Mouse (Mus musculus) lung, adult 10 weeks (tissue): ENCODE results near the gene Coq10b. TPM values are rescaled to one million over a fixed set of nuclear protein-coding genes. Genes with fewer than 3 reads are reported as not detected.

Source experiments
- polyA plus RNA-seq: library from polyadenylated mRNA; stranded (reverse); fragments of 350-450 nt; fragmentation: Illumina TruSeq; extraction: RNeasy Lipid Tissue Mini Kit (QIAGEN cat#74804); gene quantifications from one replicate; pipeline ENCODE4 v1.2.3, GENCODE M21; 2014; ENCODE audit warnings: low read depth, low replicate concordance; ENCODE audit not compliant: insufficient read depth

Coq10b gene
- 37.8 TPM for polyA plus RNA-seq

GRCm38 (mm10) chr1:55052355-55052953 lies at the start of gene Coq10b:
Gene Coq10b, plus strand, starts transcription at chr1:55052770.

GRCm38 (mm10) chr1:55027253-55027801 lies 25.2 kb upstream of the Coq10b start, which contains the start of gene Sf3b1:
Gene Sf3b1, minus strand, starts transcription at chr1:55027481.

GRCm38 (mm10) chr1:55087932-55088610 lies 35.5 kb downstream of the Coq10b start, which contains the start of the genes Hspe1 and Hspd1:
Gene Hspe1, plus strand, starts transcription at chr1:55088132.
Gene Hspd1, minus strand, starts transcription at chr1:55088243.

Other genes with a start within 250 kb of the Coq10b start
- 31.1 TPM for gene Ankrd44, start 126.4 kb upstream of the Coq10b start, polyA plus RNA-seq
- gene Sf3b1, start 25.3 kb upstream of the Coq10b start, polyA plus RNA-seq: 55.3 TPM
- gene Hspe1, start 35.4 kb downstream of the Coq10b start, polyA plus RNA-seq: 181 TPM
- gene Hspd1, start 35.5 kb downstream of the Coq10b start, polyA plus RNA-seq: 88.3 TPM
- gene Mob4, start 78.5 kb downstream of the Coq10b start, polyA plus RNA-seq: 40.1 TPM
- gene Rftn2, start 174.0 kb downstream of the Coq10b start, polyA plus RNA-seq: 13.3 TPM
- gene Mars2, start 184.4 kb downstream of the Coq10b start, polyA plus RNA-seq: 0.95 TPM